Mouse (Mus musculus) olfactory bulb, adult 2 months (tissue): ENCODE data around the gene Apba1.

Experiments
- CTCF ChIP-seq: fragments of 200-500 bp; IDR thresholded peaks from 2 replicates; pipeline ENCODE4 v1.5.1; 2012; ENCODE audit warnings: low read depth, mild to moderate bottlenecking, low read length, moderate library complexity; ENCODE audit not compliant: insufficient read depth
- POLR2A ChIP-seq: fragments of 200-500 bp; IDR thresholded peaks from 2 replicates; pipeline ENCODE4 v1.6.1; 2012; ENCODE audit warnings: mild to moderate bottlenecking, low read depth, low read length, moderate library complexity; ENCODE audit not compliant: insufficient read depth

DNA sequence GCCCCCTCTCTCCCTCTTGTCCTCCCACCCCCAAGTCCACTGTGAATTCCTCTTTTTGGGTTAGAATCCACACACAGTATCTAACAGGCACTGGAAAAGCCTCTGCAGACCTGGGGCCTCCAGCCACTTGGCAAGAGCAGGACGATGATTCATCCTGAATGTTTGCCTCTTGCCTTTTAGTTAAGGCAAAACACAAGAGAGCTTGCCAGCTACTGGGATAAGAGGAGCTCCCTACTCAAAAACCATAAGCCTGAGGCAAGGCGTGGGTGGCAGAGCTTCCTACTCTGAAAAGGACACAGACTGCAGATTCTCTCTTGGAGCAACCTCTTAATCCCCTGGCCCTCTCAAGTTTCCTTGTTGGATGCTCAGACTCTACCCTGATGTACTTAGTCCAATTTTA lies 208.5 kb downstream of the Apba1 start:
- TF ChIP-seq POLR2A, result no peak
- no peak for TF ChIP-seq CTCF
